12 mouse cellular contexts compared by ENCODE assay signal in the genomic region with DNA sequence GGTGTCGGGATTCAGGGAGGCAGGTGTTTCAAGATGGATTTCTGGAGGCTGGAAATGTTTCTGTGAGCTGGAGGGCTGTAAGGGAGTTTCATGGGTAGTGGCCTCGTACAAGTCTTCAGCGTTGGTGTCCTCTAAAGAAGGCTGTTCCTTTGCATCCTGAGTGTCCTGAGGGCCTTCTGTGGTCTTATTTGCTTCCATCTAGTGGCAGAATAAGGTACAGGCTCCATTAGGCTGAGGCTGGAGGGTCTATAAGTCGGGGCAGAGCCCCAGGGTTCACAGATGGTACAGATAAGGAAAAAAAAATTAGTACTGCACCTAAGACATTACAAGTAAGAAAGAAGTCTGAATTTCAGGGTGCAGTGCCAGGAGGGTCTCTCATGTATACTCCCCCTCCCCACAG. TPM values are rescaled to one million over a fixed set of nuclear protein-coding genes. Genes with fewer than 3 reads are reported as not detected.
A peak's percentile ranks its signal among the peaks of the same experiment; 100 is the strongest.
DNase-seq lines count a peak whose midpoint lies in the region; ATAC-seq and TF ChIP-seq lines count a peak whose summit lies in the region.
"Had no signal": no experiment of that assay in that cellular context is flagged by ENCODE, and none has a peak within 500 bp of the region (broad histone marks: within the 10 kb centered on the region; RNA-seq: fewer than 3 reads in every experiment).

No protein-coding gene starts in this region.

- no peaks in the 10 kb centered on the region for H3K36me3 ChIP-seq in hindbrain, embryonic 11.5 days (ENCODE audit: control insufficient read depth, insufficient read depth, low read length)
- H3K36me3 ChIP-seq in hindbrain, embryonic 13.5 days, result no peaks in the 10 kb centered on the region
- H3K36me3 ChIP-seq in thymus, adult 2 months (ENCODE audit: control insufficient read depth, insufficient read depth, low read length), result no peaks in the 10 kb centered on the region
- no peaks in the 10 kb centered on the region for H3K36me3 ChIP-seq in stomach, postnatal 0 days (ENCODE audit: control insufficient read depth, insufficient read depth, low read length)
- no peaks in the 10 kb centered on the region for H3K36me3 ChIP-seq in forebrain, embryonic 12.5 days (replicated peaks)
- H3K36me3 ChIP-seq: embryonic facial prominence, embryonic 12.5 days; liver, embryonic 15.5 days; neural tube, embryonic 12.5 days had no signal

- H3K9me3 ChIP-seq in hindbrain, embryonic 11.5 days (ENCODE audit: control insufficient read depth, low read length), result no peaks in the 10 kb centered on the region
- no peaks in the 10 kb centered on the region for H3K9me3 ChIP-seq in hindbrain, embryonic 13.5 days
- H3K9me3 ChIP-seq in stomach, postnatal 0 days (ENCODE audit: control insufficient read depth, low read length), result no peaks in the 10 kb centered on the region
- no peaks in the 10 kb centered on the region for H3K9me3 ChIP-seq in forebrain, embryonic 12.5 days
- H3K9me3 ChIP-seq: embryonic facial prominence, embryonic 12.5 days; liver, embryonic 15.5 days; neural tube, embryonic 12.5 days had no signal

- no peak overlapping the region for H3K4me2 ChIP-seq in hindbrain, embryonic 11.5 days (replicated peaks; ENCODE audit: low read depth, low read length)
- H3K4me2 ChIP-seq in hindbrain, embryonic 13.5 days, result no peak overlapping the region
- no peak overlapping the region for H3K4me2 ChIP-seq in stomach, postnatal 0 days (replicated peaks; ENCODE audit: low read depth)
- H3K4me2 ChIP-seq in forebrain, embryonic 12.5 days, result no peak overlapping the region
- H3K4me2 ChIP-seq: embryonic facial prominence, embryonic 12.5 days; liver, embryonic 15.5 days; neural tube, embryonic 12.5 days had no signal

- TF ChIP-seq EP300 in stomach, postnatal 0 days (optimal IDR thresholded peaks at IDR 0.05), result no peak

- H3K4me3 ChIP-seq in hindbrain, embryonic 11.5 days (ENCODE audit: low read depth, low read length), result no peak overlapping the region
- no peak overlapping the region for H3K4me3 ChIP-seq in hindbrain, embryonic 13.5 days
- no peak overlapping the region for H3K4me3 ChIP-seq in thymus, adult 2 months (ENCODE audit: control insufficient read depth, insufficient read depth, low read length)
- H3K4me3 ChIP-seq in stomach, postnatal 0 days (ENCODE audit: low read depth, low read length), result no peak overlapping the region
- H3K4me3 ChIP-seq in forebrain, embryonic 12.5 days (replicated peaks), result no peak overlapping the region
- H3K4me3 ChIP-seq: embryonic facial prominence, embryonic 12.5 days; liver, embryonic 15.5 days; neural tube, embryonic 12.5 days had no signal

- no peak overlapping the region for H3K27ac ChIP-seq in hindbrain, embryonic 11.5 days (ENCODE audit: low read depth, low read length)
- no peak overlapping the region for H3K27ac ChIP-seq in hindbrain, embryonic 13.5 days
- H3K27ac ChIP-seq in thymus, adult 2 months (ENCODE audit: control insufficient read depth, insufficient read depth, low read length), result no peak overlapping the region
- H3K27ac ChIP-seq in stomach, postnatal 0 days (replicated peaks), result no peak overlapping the region
- no peak overlapping the region for H3K27ac ChIP-seq in forebrain, embryonic 12.5 days
- H3K27ac ChIP-seq: embryonic facial prominence, embryonic 12.5 days; liver, embryonic 15.5 days; neural tube, embryonic 12.5 days had no signal

- H3K9ac ChIP-seq in hindbrain, embryonic 11.5 days (ENCODE audit: low read depth, low read length), result no peak overlapping the region
- H3K9ac ChIP-seq in hindbrain, embryonic 13.5 days, result no peak overlapping the region
- H3K9ac ChIP-seq in stomach, postnatal 0 days (ENCODE audit: low read length), result no peak overlapping the region
- no peak overlapping the region for H3K9ac ChIP-seq in forebrain, embryonic 12.5 days
- H3K9ac ChIP-seq: embryonic facial prominence, embryonic 12.5 days; liver, embryonic 15.5 days; neural tube, embryonic 12.5 days had no signal

- H3K27me3 ChIP-seq in hindbrain, embryonic 11.5 days (ENCODE audit: control insufficient read depth, insufficient read depth, low read length), result peaks cover 14% of the 10 kb centered on the region
- peaks cover 54% of the 10 kb centered on the region for H3K27me3 ChIP-seq in hindbrain, embryonic 13.5 days
- peaks cover 2% of the 10 kb centered on the region; the same call in 1 of the 2 replicates for H3K27me3 ChIP-seq in thymus, adult 2 months (ENCODE audit: control insufficient read depth, insufficient read depth, low read length)
- no peaks in the 10 kb centered on the region for H3K27me3 ChIP-seq in stomach, postnatal 0 days (ENCODE audit: control insufficient read depth, insufficient read depth, low read length)
- H3K27me3 ChIP-seq in forebrain, embryonic 12.5 days, result peaks cover 43% of the 10 kb centered on the region

- H3K4me1 ChIP-seq in hindbrain, embryonic 11.5 days (replicated peaks; ENCODE audit: control insufficient read depth, insufficient read depth, low read length), result peaks cover 2% of the 10 kb centered on the region; the same call in 1 of the 2 replicates
- H3K4me1 ChIP-seq in hindbrain, embryonic 13.5 days (replicated peaks), result peaks cover 24% of the 10 kb centered on the region
- H3K4me1 ChIP-seq in thymus, adult 2 months (replicated peaks; ENCODE audit: control insufficient read depth, insufficient read depth, low read length), result peaks cover 10% of the 10 kb centered on the region
- H3K4me1 ChIP-seq in stomach, postnatal 0 days (replicated peaks; ENCODE audit: control insufficient read depth, insufficient read depth), result 0 out of 2 replicates have a peak, but pooled peaks cover 4% of the 10 kb centered on the region
- H3K4me1 ChIP-seq in forebrain, embryonic 12.5 days, result peaks cover 25% of the 10 kb centered on the region

- WGBS in hindbrain, embryonic 11.5 days, result 33% methylated on average over 4 of the region's 4 CpGs
- 24% methylated on average over 4 of the region's 4 CpGs for WGBS in hindbrain, embryonic 13.5 days
- 23% methylated on average over 4 of the region's 4 CpGs for WGBS in thymus, adult 2 months
- 24% methylated on average over 4 of the region's 4 CpGs for WGBS in stomach, postnatal 0 days
- 28% methylated on average over 4 of the region's 4 CpGs for WGBS in forebrain, embryonic 12.5 days

- DNase-seq in hindbrain, embryonic 11.5 days (ENCODE audit: low spot score), result peak; percentile 37
- DNase-seq in thymus, adult 2 months, result peak; percentile 19
- DNase-seq in thymus, postnatal 36 days, result no peak
- peak; percentile 41 for DNase-seq in brain, embryonic 14.5 days (ENCODE audit: low read depth)
- no peak for DNase-seq in stomach, postnatal 0 days (ENCODE audit: low spot score)
- no peak for DNase-seq in urinary bladder, postnatal 14 days (ENCODE audit: low spot score)
- DNase-seq: heart, adult 18-20 months had no signal

- TF ChIP-seq POLR2A in thymus, adult 2 months (IDR thresholded peaks at IDR 0.05; ENCODE audit: control insufficient read depth, extremely low read depth, insufficient read depth, low read length, poor library complexity), result no peak
- TF ChIP-seq POLR2A in brain, embryonic 14.5 days (IDR thresholded peaks at IDR 0.05; ENCODE audit: borderline replicate concordance, extremely low read depth, insufficient read depth, insufficient read length, poor library complexity, severe bottlenecking), result no peak

- no peak for TF ChIP-seq CTCF in thymus, adult 2 months (IDR thresholded peaks at IDR 0.05; ENCODE audit: borderline replicate concordance, control insufficient read depth, extremely low read depth, insufficient read depth, low read length, poor library complexity)
- TF ChIP-seq CTCF in brain, embryonic 14.5 days (IDR thresholded peaks at IDR 0.05; ENCODE audit: borderline replicate concordance, extremely low read depth, insufficient read depth, insufficient read length), result peak; percentile 54; the same call in 1 of the 2 replicates
- peak; percentile 70 for TF ChIP-seq CTCF in stomach, postnatal 0 days (IDR thresholded peaks at IDR 0.05; ENCODE audit: low read depth)

- ATAC-seq in hindbrain, embryonic 11.5 days (ENCODE audit: low FRiP score), result no peak
- ATAC-seq in hindbrain, embryonic 13.5 days (ENCODE audit: low FRiP score), result no peak
- ATAC-seq in stomach, postnatal 0 days (ENCODE audit: low FRiP score, low TSS enrichment), result no peak
- no peak for ATAC-seq in forebrain, embryonic 12.5 days (ENCODE audit: low FRiP score)

RNA-seq across cellular contexts. Expression of gene Tmem8b, which starts 2.4 kb away (rescaled TPM):
- 5.7 and 7.2 TPM in 2 replicates for polyA plus RNA-seq in hindbrain, embryonic 11.5 days (2014; fragmentation: Nextera tagmentation; extraction: Ambion mirVana)
- polyA plus RNA-seq in hindbrain, embryonic 13.5 days (2015; fragmentation: Nextera tagmentation; extraction: Ambion mirVana), result 16.2 and 16.6 TPM in 2 replicates
- polyA plus RNA-seq in thymus, adult 2 months (2012; rRNA removed), result 9.0 and 10.0 TPM in 2 replicates
- 27.0 and 42.0 TPM in 2 replicates for polyA plus RNA-seq in brain, embryonic 14.5 days (2012; rRNA removed)
- 2.0 and 2.4 TPM in 2 replicates for polyA plus RNA-seq in stomach, postnatal 0 days (2015; fragmentation: Nextera tagmentation; extraction: Ambion mirVana)
- polyA plus RNA-seq in forebrain, embryonic 12.5 days (2016; fragmentation: Nextera tagmentation; extraction: Ambion mirVana), result 12.8 and 13.1 TPM in 2 replicates

RNA-seq across cellular contexts. Expression of gene Fam221b, which starts 2.5 kb away (rescaled TPM):
- polyA plus RNA-seq in hindbrain, embryonic 11.5 days (2014; fragmentation: Nextera tagmentation; extraction: Ambion mirVana), result 2.2 and 2.4 TPM in 2 replicates
- polyA plus RNA-seq in hindbrain, embryonic 13.5 days (2015; fragmentation: Nextera tagmentation; extraction: Ambion mirVana), result 2.3 and 2.8 TPM in 2 replicates
- 0.03 TPM in 1 of 2 replicates, not detected in the other for polyA plus RNA-seq in thymus, adult 2 months (2012; rRNA removed)
- polyA plus RNA-seq in brain, embryonic 14.5 days (2012; rRNA removed), result 0.23 and 0.34 TPM in 2 replicates
- 3.1 and 3.6 TPM in 2 replicates for polyA plus RNA-seq in stomach, postnatal 0 days (2015; fragmentation: Nextera tagmentation; extraction: Ambion mirVana)
- 2.8 and 3.3 TPM in 2 replicates for polyA plus RNA-seq in forebrain, embryonic 12.5 days (2016; fragmentation: Nextera tagmentation; extraction: Ambion mirVana)

RNA-seq across cellular contexts. Expression of gene Hint2, which starts 10.1 kb away (rescaled TPM):
- 69.9 and 70.2 TPM in 2 replicates for polyA plus RNA-seq in hindbrain, embryonic 11.5 days (2014; fragmentation: Nextera tagmentation; extraction: Ambion mirVana)
- 74.8 and 78.6 TPM in 2 replicates for polyA plus RNA-seq in hindbrain, embryonic 13.5 days (2015; fragmentation: Nextera tagmentation; extraction: Ambion mirVana)
- polyA plus RNA-seq in thymus, adult 2 months (2012; rRNA removed), result 28.8 and 41.5 TPM in 2 replicates
- 43.0 and 64.6 TPM in 2 replicates for polyA plus RNA-seq in brain, embryonic 14.5 days (2012; rRNA removed)
- 150 and 152 TPM in 2 replicates for polyA plus RNA-seq in stomach, postnatal 0 days (2015; fragmentation: Nextera tagmentation; extraction: Ambion mirVana)
- 69.5 and 71.2 TPM in 2 replicates for polyA plus RNA-seq in forebrain, embryonic 12.5 days (2016; fragmentation: Nextera tagmentation; extraction: Ambion mirVana)

RNA-seq across cellular contexts. Expression of gene Spag8, which starts 13.0 kb away (rescaled TPM):
- polyA plus RNA-seq in hindbrain, embryonic 11.5 days (2014; fragmentation: Nextera tagmentation; extraction: Ambion mirVana), result 5.7 and 6.5 TPM in 2 replicates
- 6.1 and 8.4 TPM in 2 replicates for polyA plus RNA-seq in hindbrain, embryonic 13.5 days (2015; fragmentation: Nextera tagmentation; extraction: Ambion mirVana)
- polyA plus RNA-seq in thymus, adult 2 months (2012; rRNA removed), result 1.00 and 1.0 TPM in 2 replicates
- 7.3 and 9.0 TPM in 2 replicates for polyA plus RNA-seq in brain, embryonic 14.5 days (2012; rRNA removed)
- 0.23 and 0.38 TPM in 2 replicates for polyA plus RNA-seq in stomach, postnatal 0 days (2015; fragmentation: Nextera tagmentation; extraction: Ambion mirVana)
- polyA plus RNA-seq in forebrain, embryonic 12.5 days (2016; fragmentation: Nextera tagmentation; extraction: Ambion mirVana), result 4.3 and 4.6 TPM in 2 replicates
- polyA plus RNA-seq: liver, embryonic 15.5 days had no signal

RNA-seq across cellular contexts. Expression of gene Olfr70, which starts 34.2 kb away (rescaled TPM):
- not detected in 2 replicates for polyA plus RNA-seq in hindbrain, embryonic 11.5 days (2014; fragmentation: Nextera tagmentation; extraction: Ambion mirVana)
- polyA plus RNA-seq in hindbrain, embryonic 13.5 days (2015; fragmentation: Nextera tagmentation; extraction: Ambion mirVana), result not detected in 2 replicates
- not detected in 2 replicates for polyA plus RNA-seq in thymus, adult 2 months (2012; rRNA removed)
- polyA plus RNA-seq in brain, embryonic 14.5 days (2012; rRNA removed), result not detected in 2 replicates
- polyA plus RNA-seq in stomach, postnatal 0 days (2015; fragmentation: Nextera tagmentation; extraction: Ambion mirVana), result not detected in 2 replicates
- polyA plus RNA-seq in forebrain, embryonic 12.5 days (2016; fragmentation: Nextera tagmentation; extraction: Ambion mirVana), result not detected in 2 replicates
- polyA plus RNA-seq: embryonic facial prominence, embryonic 12.5 days; liver, embryonic 15.5 days; neural tube, embryonic 12.5 days had no signal

Comparison
In these comparisons a context has a peak if more than half of its experiments do, and no peak if none do; other contexts are left out.
1. DNase-seq: peak in hindbrain, embryonic 11.5 days (single experiment), thymus, adult 2 months (single experiment) and brain, embryonic 14.5 days (single experiment); none in thymus, postnatal 36 days (0 of 2), stomach, postnatal 0 days (single experiment) and urinary bladder, postnatal 14 days (single experiment).